ENCODE assay signal across 8 mouse cellular contexts in genomic region chr16:11066029-11066832, GRCm38 (mm10). TPM values are rescaled to one million over a fixed set of nuclear protein-coding genes. Genes with fewer than 3 reads are reported as not detected.
A peak's percentile ranks its signal among the peaks of the same experiment; 100 is the strongest.
DNase-seq lines count a peak whose midpoint lies in the region; ATAC-seq lines count a peak whose summit lies in the region.

TSS of gene Litaf (minus strand) at chr16:11066157.

- peaks cover 51% of the 10 kb centered on the region for H3K4me1 ChIP-seq in forebrain, embryonic 14.5 days (ENCODE audit: control insufficient read depth, insufficient read depth, low read length)
- peaks cover 71% of the 10 kb centered on the region for H3K4me1 ChIP-seq in neural tube, embryonic 15.5 days

- intact Hi-C loops in heart, postnatal 14 days (cut with DNase I), result loop anchor here (2.0 kb wide), 1 partner anchor 21 kb away; no protein-coding TSS in a partner anchor

- peaks cover 9% of the 10 kb centered on the region; the same call in 1 of the 2 replicates for H3K36me3 ChIP-seq in forebrain, embryonic 14.5 days (ENCODE audit: control insufficient read depth, insufficient read depth, low read length)
- H3K36me3 ChIP-seq in neural tube, embryonic 15.5 days, result peaks cover 5% of the 10 kb centered on the region

- H3K9me3 ChIP-seq in forebrain, embryonic 14.5 days (replicated peaks; ENCODE audit: control insufficient read depth, low read length), result no peaks in the 10 kb centered on the region
- H3K9me3 ChIP-seq in neural tube, embryonic 15.5 days (replicated peaks), result no peaks in the 10 kb centered on the region

- peak; percentile 96 for DNase-seq in ES-CJ7 (ENCODE audit: low read depth, low spot score)
- DNase-seq in cerebellum, adult 11 months, result peak; percentile 98
- peak; percentile 99 for DNase-seq in forebrain, embryonic 14.5 days (ENCODE audit: low spot score)
- peak; percentile 99 for DNase-seq in heart, postnatal 14 days
- DNase-seq in layer of hippocampus, adult 11-12 months (ENCODE audit: low spot score), result peak; percentile 98
- DNase-seq in lung, adult 18-20 months, result peak; percentile 98 to 99
- DNase-seq in testis, postnatal 14 days (ENCODE audit: low spot score), result peak; percentile 95

- peak; percentile 99 for ATAC-seq in forebrain, embryonic 14.5 days
- ATAC-seq in neural tube, embryonic 15.5 days (ENCODE audit: low FRiP score), result peak; percentile 98

- under 1% methylated on average over 67 of the region's 78 CpGs for WGBS in forebrain, embryonic 14.5 days
- WGBS in neural tube, embryonic 15.5 days, result under 1% methylated on average over 77 of the region's 78 CpGs

- peak within 1 kb of the TSS; percentile 79 for H3K4me3 ChIP-seq in forebrain, embryonic 14.5 days (ENCODE audit: low read depth, low read length)
- H3K4me3 ChIP-seq in neural tube, embryonic 15.5 days (replicated peaks), result peak within 1 kb of the TSS; percentile 63

- no peaks in the 10 kb centered on the region for H3K27me3 ChIP-seq in forebrain, embryonic 14.5 days (replicated peaks; ENCODE audit: control insufficient read depth, insufficient read depth, low read length)
- no peaks in the 10 kb centered on the region for H3K27me3 ChIP-seq in neural tube, embryonic 15.5 days (replicated peaks)

- H3K27ac ChIP-seq in forebrain, embryonic 14.5 days (ENCODE audit: low read depth, low read length), result peak within 1 kb of the TSS; percentile 98
- H3K27ac ChIP-seq in neural tube, embryonic 15.5 days (replicated peaks), result peak within 1 kb of the TSS; percentile 98

- peak within 1 kb of the TSS; percentile 98 for H3K9ac ChIP-seq in forebrain, embryonic 14.5 days (ENCODE audit: low read length)
- peak within 1 kb of the TSS; percentile 76 for H3K9ac ChIP-seq in neural tube, embryonic 15.5 days (replicated peaks)

- peak within 1 kb of the TSS; percentile 92 for H3K4me2 ChIP-seq in forebrain, embryonic 14.5 days (ENCODE audit: low read length)
- peak within 1 kb of the TSS; percentile 70 for H3K4me2 ChIP-seq in neural tube, embryonic 15.5 days

RNA-seq across cellular contexts. Expression of gene Litaf, which starts in this region (rescaled TPM):
- polyA plus RNA-seq in forebrain, embryonic 14.5 days (2014; fragmentation: Nextera tagmentation; extraction: Ambion mirVana), result 41.4 and 44.5 TPM in 2 replicates
- total RNA-seq in heart, postnatal 14 days (2021), result 10 to 100 TPM; 29.5 to 30.6 TPM
- polyA plus RNA-seq in neural tube, embryonic 15.5 days (2015; fragmentation: Nextera tagmentation; extraction: Ambion mirVana), result 26.1 and 39.5 TPM in 2 replicates

Comparison
In these comparisons a context has a peak if more than half of its experiments do, and no peak if none do; other contexts are left out.
1. Peak in every context shown above with its lines: DNase-seq, ATAC-seq, H3K4me3 ChIP-seq and H3K27ac ChIP-seq.